Mouse (Mus musculus) urinary bladder, postnatal 0 days (tissue): ENCODE measurements around the gene Gm3252. TPM values are rescaled to one million over a fixed set of nuclear protein-coding genes. Genes with fewer than 3 reads are reported as not detected.

Experiments used
- polyA plus RNA-seq: library from polyadenylated mRNA; unstranded; fragments of >200 nt; fragmentation: Nextera tagmentation; extraction: Ambion mirVana; gene quantifications from 2 replicates; pipeline ENCODE4 v1.2.1, GENCODE M21; 2015

Gene Gm3252
- polyA plus RNA-seq = 0.12 TPM in 1 of 2 replicates, not detected in the other

DNA sequence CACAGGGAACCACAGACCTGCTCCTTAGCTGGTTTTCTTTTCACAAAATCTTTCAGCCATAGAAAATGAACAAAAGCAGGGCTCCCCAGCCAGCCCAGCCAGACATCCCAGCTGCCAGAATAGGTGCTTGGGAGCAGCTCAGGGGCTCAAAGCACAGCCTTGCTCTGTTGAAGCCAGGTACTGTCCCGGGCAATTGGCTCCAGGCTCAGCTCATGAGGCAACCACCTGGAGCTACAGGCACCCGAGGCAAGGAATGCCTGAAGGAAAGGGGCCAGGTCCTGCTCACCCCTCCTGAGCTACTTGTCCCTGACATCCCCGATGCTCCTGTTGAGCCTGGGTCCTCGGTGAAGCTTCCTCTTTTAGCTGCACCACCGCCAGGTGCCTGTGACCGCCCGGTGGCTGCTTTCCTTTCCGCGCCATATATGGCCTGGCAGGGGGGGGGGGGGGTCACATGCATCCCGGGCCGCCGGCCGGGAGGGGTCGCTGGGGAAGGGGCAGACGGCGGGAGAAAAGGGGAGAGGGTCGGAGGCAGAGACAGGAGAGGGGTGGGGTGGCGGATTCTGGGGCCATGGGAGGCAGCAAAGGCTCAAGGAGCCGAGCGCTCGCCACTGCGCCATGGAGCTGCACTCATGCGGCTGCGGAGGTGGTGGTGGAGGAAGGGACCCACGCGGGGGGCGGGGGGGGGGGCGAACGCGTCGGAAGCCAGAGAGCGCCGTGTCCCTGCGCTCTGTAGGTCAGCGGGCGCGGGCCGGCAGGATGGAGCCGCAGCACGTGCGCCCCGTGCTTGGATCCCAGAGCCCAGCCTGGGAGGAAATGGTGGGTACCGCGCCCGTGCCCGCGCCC, at the start of gene Gm3252:
TSS of gene Gm3252 (plus strand) at position 738 of the 843 bp plus-strand sequence.

DNA sequence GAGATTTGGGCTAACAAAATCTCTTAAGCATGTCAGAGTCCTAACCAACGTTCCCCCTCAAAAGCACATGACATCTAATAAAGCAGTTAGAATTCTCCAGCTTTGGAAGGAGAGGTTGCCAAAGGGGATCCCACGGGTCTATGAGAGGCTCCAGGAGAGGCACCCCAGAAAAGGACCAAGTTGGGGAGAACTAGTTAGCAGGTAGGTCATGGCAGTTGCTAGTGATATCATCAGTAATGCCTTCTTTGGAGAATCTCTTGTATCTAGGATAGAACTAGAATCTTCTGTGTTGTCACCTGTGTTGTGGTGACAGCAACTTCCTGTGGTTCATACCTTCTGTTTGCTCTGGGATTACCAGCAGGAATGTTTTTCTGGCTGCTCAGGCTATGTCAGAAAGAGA, 17.6 kb upstream of the Gm3252 start, which contains the start of gene Gm7876:
TSS of gene Gm7876 (plus strand) at position 301 of the 400 bp plus-strand sequence.

DNA sequence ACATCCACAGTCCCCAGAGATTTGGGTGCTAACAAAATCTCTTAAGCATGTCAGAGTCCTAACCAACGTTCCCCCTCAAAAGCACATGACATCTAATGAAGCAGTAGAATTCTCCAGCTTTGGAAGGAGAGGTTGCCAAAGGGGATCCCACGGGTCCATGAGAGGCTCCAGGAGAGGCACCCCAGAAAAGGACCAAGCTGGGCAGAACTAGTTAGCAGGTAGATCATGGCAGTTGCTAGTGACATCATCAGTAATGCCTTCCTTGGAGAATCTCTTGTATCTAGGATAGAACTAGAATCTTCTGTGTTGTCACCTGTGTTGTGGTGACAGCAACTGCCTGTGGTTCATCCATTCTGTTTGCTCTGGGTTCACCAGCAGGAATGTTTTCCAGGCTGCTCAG, 49.5 kb downstream of the Gm3252 start, which contains the start of gene Gm9602:
TSS of gene Gm9602 (plus strand) at position 301 of the 400 bp plus-strand sequence.

Other genes with a start within 250 kb of the Gm3252 start
- gene Gm3182, start 245.0 kb upstream of the Gm3252 start, polyA plus RNA-seq = not detected in 2 replicates
- not detected in 2 replicates for gene Gm3047, start 171.4 kb upstream of the Gm3252 start, polyA plus RNA-seq
- gene Gm8159, start 94.4 kb upstream of the Gm3252 start, polyA plus RNA-seq = not detected in 2 replicates
- gene Gm3239, start 62.6 kb upstream of the Gm3252 start, polyA plus RNA-seq = not detected in 2 replicates
- not detected in 2 replicates for gene Gm7876, start 17.5 kb upstream of the Gm3252 start, polyA plus RNA-seq
- gene Gm9602, start 49.6 kb downstream of the Gm3252 start, polyA plus RNA-seq = not detected in 2 replicates
- gene Gm3269, start 111.3 kb downstream of the Gm3252 start, polyA plus RNA-seq = not detected in 2 replicates
- gene Gm3264, start 128.8 kb downstream of the Gm3252 start, polyA plus RNA-seq = 0.63 and 0.73 TPM in 2 replicates
- not detected in 2 replicates for gene Gm3278, start 165.6 kb downstream of the Gm3252 start, polyA plus RNA-seq